Mouse (Mus musculus) neural tube, embryonic 15.5 days (tissue): ENCODE data around the gene Ovca2. TPM values are rescaled to one million over a fixed set of nuclear protein-coding genes. Genes with fewer than 3 reads are reported as not detected.
A peak's percentile ranks its signal among the peaks of the same experiment; 100 is the strongest.

ENCODE experiments used
- ATAC-seq: fragments of 200-750 bp; cut with Nextera tagmentation; 2 replicates; pipeline ENCODE4 v1.8.0; 2017; ENCODE audit warnings: mild to moderate bottlenecking, moderate TSS enrichment, moderate library complexity; ENCODE audit not compliant: low FRiP score
- H3K27ac ChIP-seq: fragments of 300-500 bp; sonication (generic); replicated peaks from 2 replicates; pipeline ENCODE4 v1.5.1; 2015; ENCODE audit warnings: mild to moderate bottlenecking, inconsistent platforms
- H3K27me3 ChIP-seq: fragments of 300-500 bp; sonication (generic); replicated peaks from 2 replicates; pipeline ENCODE4 v1.6.1; 2015; ENCODE audit warnings: inconsistent platforms
- H3K36me3 ChIP-seq: fragments of 300-500 bp; sonication (generic); 2 replicates; pipeline ENCODE4 v1.6.1; 2015; ENCODE audit warnings: inconsistent platforms
- H3K4me1 ChIP-seq: fragments of 300-500 bp; sonication (generic); 2 replicates; pipeline ENCODE4 v1.6.1; 2015; ENCODE audit warnings: inconsistent platforms
- H3K4me2 ChIP-seq: fragments of 300-500 bp; sonication (generic); 2 replicates; pipeline ENCODE4 v1.6.1; 2015; ENCODE audit warnings: inconsistent platforms, mild to moderate bottlenecking, moderate library complexity
- H3K4me3 ChIP-seq: fragments of 300-500 bp; sonication (generic); replicated peaks from 2 replicates; pipeline ENCODE4 v1.5.1; 2015; ENCODE audit warnings: mild to moderate bottlenecking, inconsistent platforms
- H3K9ac ChIP-seq: fragments of 300-500 bp; sonication (generic); replicated peaks from 2 replicates; pipeline ENCODE4 v1.6.1; 2015; ENCODE audit warnings: mild to moderate bottlenecking, inconsistent platforms
- H3K9me3 ChIP-seq: fragments of 300-500 bp; sonication (generic); replicated peaks from 2 replicates; pipeline ENCODE4 v1.6.1; 2016; ENCODE audit warnings: inconsistent platforms
- WGBS: fragments of 180-500 bp; shearing (Covaris S2); methylation state at CpG from one replicate; pipeline ENCODE4 v1.1.7; 2015; ENCODE audit warnings: mixed read lengths; 5-methylcytosine and 5-hydroxymethylcytosine counted together
- polyA plus RNA-seq: library from polyadenylated mRNA; unstranded; fragments of >200 nt; fragmentation: Nextera tagmentation; extraction: Ambion mirVana; gene quantifications from 2 replicates; pipeline ENCODE4 v1.2.1, GENCODE M21; 2015

The Ovca2 gene
- polyA plus RNA-seq, 1 experiment from 2014 or later: 12.6 TPM

DNA sequence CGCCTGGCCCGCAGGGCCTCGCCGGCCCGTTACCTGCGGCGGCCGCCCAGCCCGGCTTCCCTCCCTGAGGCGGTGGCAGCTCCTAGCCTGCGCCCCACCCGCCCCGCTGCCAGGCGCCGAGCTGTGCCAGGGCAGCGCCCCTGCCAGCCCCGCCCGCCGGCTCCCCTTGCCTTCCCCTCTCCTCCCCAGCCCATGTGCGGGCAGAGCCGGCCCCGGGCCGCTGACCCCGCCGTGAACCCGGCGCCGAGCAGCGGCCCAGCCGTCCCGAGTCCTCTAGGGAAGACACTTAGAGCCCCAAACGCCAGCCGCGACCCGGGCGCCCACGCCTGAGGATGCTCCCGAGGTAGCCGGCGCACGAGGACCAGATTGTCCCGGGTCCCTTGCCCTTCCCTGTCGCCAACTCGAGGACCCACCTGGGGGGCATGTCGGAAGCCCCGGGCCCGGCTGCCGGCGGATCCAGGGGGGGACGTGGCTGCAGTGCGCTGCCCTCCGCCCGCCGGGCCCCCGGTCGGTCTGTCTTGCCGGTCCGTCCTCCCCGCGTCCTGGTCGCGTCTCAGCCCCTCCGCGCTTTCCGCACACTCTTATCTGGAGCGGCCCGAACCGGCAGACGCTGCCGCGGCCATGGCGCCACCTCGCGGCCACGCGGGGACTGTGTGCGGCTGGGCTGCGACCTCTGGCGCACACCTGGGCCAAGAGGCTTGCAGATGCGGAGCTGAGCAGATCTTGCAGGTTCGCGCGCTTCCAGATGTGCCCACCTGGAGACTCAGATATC, 9.9 kb downstream of the Ovca2 start:
- H3K4me3 ChIP-seq: peak overlapping the region; percentile 53
- WGBS: under 1% methylated on average over 83 of the region's 83 CpGs
- H3K36me3 ChIP-seq: no peaks in the 10 kb centered on the region
- H3K27me3 ChIP-seq: peaks cover 54% of the 10 kb centered on the region
- peak overlapping the region; percentile 99 for H3K4me2 ChIP-seq
- H3K27ac ChIP-seq: peak overlapping the region; percentile 63
- peaks cover 90% of the 10 kb centered on the region for H3K4me1 ChIP-seq
- no peaks in the 10 kb centered on the region for H3K9me3 ChIP-seq
- H3K9ac ChIP-seq: peak overlapping the region; percentile 61
- ATAC-seq: peak; percentile 16; the same call in 1 of the 2 replicates

DNA sequence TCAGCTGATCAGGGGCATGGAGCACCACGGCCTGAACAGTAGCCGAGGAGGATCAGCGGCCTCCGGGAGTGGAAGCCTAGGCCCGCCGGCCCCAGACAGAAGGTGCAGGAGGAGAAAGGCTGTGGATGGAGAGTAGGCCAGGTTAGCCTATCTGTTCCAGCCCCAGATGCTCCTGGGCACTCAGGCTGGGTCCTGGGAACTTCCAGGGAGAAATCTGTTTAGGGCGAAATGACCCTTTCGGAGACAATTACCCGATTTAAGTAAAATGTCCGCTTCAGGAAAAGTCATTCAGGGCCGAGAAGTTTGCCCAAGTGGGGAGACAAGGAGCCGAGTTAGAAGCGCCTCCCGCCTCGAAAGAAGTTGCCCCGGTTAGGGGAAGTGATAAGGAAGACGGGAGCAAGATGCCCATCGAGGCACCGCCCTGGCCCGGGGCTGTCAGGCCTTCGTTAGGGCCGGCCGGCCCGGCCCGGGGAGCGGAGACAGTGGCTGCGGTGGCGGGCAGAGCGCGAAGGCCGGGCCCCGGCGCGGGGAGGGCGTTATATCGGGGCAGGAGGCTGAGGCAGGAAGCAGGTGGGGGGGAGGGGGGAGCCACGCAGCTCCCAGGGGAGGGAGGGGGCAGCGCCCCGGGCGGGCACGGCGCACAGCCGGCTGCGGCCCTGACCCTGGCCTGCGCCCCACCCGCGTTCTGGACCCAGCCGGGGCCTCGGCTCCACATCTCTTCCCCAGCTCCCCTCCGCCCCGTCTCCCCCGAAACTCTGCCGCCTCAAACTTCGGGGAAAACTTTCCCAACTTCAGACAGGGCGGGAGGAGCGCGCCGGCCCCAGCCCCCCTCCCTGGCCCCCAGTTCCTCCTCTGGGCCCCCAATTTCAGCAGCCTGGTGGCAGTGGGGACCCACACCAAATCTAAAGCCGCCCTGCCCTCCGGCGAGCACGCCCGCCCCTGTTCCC, 10.7 kb downstream of the Ovca2 start:
- Histone ChIP-seq H3K36me3 (peaks cover 7% of the 10 kb centered on the region), H3K9me3 (no peaks in the 10 kb centered on the region), H3K4me1 (peaks cover 84% of the 10 kb centered on the region), H3K27me3 (peaks cover 62% of the 10 kb centered on the region), H3K4me2 (peak overlapping the region; percentile 99), H3K9ac (peak overlapping the region; percentile 61), H3K4me3 (peak overlapping the region; percentile 53), H3K27ac (peak overlapping the region; percentile 63; the same call in 1 of the 2 replicates)
- WGBS: 5% methylated on average over 51 of the region's 63 CpGs
- ATAC-seq: no peak

DNA sequence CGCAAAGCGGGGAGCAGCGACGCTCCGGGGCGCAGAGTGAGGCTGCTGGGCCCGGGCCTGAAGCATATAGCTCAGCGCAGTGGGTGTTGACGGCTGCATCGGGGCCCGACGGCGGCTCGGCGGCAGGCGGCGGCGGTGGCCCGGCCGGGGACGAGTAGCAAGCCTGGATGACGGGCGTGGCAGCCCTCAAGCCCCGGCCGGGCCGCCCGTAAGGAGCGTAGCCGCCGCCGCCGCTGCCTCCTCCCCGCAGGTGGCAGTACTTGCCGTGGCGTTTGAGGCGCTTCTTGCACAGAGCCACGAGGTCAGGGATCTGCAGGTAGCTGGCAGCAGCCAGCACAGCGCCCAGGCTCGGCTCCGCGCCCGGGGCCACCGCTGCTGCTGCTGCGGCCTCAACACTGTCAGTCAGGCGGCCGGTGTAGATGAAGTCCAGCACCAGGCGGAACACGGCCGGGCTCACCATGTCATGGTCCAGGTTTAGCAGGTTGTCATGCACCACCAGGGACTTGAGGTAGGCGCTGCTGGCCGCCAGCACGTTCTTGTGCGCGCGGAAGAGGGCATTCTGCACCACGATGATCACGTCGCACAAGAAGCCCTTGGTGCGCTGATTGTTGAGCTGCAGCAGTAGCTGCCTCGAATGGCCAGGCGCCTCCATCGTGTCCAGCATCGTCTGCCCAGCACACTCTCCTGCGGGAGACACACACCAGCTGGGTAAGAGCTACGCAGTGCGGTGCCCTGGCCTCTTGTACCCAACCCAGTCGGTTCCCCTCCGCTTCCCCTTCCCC, 11.6 kb downstream of the Ovca2 start:
- no peaks in the 10 kb centered on the region for H3K9me3 ChIP-seq
- peaks cover 75% of the 10 kb centered on the region for H3K4me1 ChIP-seq
- no peak for ATAC-seq

DNA sequence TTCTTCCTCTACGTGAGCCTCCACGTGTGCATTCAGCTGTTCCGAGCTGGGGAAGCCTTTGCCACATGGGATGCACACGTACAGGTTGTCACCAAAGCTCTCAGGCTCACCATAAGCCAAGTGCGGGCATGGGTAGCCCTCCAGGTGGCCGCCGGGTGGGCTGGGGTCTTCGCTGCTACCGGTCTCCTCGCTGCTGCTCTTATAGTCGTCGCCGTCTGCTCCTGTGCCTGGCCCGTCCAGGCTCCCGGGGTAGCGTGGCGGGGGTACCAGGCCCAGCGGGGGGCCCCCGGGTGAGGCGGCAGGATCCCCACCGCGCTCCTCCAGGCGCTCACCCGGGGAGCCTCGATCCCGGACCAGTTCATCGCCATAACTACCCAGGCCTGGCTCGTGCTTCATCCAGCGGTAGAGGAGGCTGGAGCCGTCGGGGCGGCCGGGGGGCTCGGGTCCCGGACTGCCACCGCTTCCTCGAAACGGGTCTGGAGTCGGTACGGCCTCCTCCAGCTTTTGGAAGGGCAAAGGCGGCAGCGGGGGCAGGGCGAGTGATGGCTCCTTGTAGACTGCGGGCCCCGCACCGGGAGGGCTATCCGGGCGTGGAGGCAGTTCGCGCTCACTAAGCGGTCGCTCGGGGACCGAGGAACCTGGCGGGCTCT, 12.3 kb downstream of the Ovca2 start:
- peaks cover 68% of the 10 kb centered on the region for H3K4me1 ChIP-seq

More for the DNA sequence above, 11.6 kb downstream of the Ovca2 start:
- Histone ChIP-seq H3K27me3 (peaks cover 71% of the 10 kb centered on the region), H3K4me3 (peak overlapping the region; percentile 53), H3K9ac (peak overlapping the region; percentile 33; the same call in 1 of the 2 replicates), H3K4me2 (peak overlapping the region; percentile 99), H3K36me3 (peaks cover 12% of the 10 kb centered on the region), H3K27ac (0 out of 2 replicates have a peak overlapping the region, but pooled peaks have one; percentile 4)
- WGBS: 5% methylated on average over 56 of the region's 68 CpGs

DNA sequence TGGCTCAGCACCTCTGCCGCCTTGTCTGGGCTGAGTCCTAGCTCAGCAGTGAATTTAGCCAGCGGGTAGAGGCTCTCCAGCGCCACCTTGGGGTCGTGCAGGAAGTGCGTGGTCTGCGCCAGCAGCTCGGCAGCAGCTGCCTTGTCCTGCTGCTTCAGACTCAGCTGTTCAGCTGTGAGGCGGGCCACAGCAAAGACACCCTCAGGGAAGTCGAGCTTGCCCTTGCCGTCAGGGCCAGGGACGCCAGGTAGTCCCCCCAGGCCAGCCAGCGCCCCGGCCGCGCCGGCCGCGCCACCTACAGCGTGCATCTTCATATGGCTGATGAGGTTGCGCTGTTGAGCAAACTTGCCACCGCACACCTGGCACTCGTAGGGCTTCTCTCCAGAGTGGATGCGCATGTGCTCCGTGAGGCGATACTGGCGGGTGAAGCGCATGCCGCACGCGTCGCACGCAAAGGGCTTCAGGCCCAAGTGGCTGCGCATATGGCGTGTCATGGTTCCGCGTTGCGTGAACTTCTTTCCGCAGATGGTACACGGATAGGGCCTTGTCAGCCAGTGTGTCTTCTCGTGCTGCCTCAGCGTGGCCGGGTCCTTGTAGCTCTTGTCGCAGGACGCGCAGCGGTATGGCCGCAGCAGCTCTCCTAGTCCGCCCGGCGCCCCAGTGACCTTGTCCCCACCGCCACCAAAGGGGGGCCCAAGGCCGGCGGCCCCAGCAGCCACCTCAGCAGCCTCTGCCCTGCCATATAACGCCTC, 13.0 kb downstream of the Ovca2 start:
- 4% methylated on average over 54 of the region's 54 CpGs for WGBS
- peaks cover 61% of the 10 kb centered on the region for H3K4me1 ChIP-seq

More for the DNA sequence above, 12.3 kb downstream of the Ovca2 start:
- ATAC-seq: no peak
- H3K4me3 ChIP-seq: peak overlapping the region; percentile 53
- H3K36me3 ChIP-seq: peaks cover 17% of the 10 kb centered on the region
- no peaks in the 10 kb centered on the region for H3K9me3 ChIP-seq
- H3K27ac ChIP-seq: no peak overlapping the region
- 7% methylated on average over 55 of the region's 55 CpGs for WGBS
- peak overlapping the region; percentile 4; the same call in 1 of the 2 replicates for H3K9ac ChIP-seq
- H3K4me2 ChIP-seq: peak overlapping the region; percentile 99
- H3K27me3 ChIP-seq: peaks cover 69% of the 10 kb centered on the region

DNA sequence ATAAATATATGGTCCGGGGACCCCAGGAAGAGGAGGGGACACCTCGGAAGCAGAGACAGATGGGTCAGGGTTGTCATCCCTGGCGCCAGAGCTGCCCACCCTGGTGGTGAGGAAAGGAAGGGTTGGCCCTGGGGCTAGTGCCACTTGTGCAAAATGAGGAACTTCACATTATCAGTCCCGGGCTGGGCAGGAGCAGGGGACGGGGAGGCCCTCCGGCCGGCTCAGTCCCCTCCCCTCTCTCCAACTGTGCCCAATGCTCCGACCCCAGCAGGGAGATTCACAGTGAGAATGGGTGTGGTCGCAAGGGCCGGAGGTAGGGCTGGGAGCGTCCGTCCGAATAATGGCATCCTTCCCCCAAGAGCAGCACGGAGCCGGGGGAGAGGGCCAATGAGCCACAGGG, 13.9 kb downstream of the Ovca2 start:
- peaks cover 19% of the 10 kb centered on the region for H3K36me3 ChIP-seq
- H3K9me3 ChIP-seq: no peaks in the 10 kb centered on the region
- peak overlapping the region; percentile 53 for H3K4me3 ChIP-seq
- H3K27ac ChIP-seq: no peak overlapping the region
- H3K9ac ChIP-seq: no peak overlapping the region
- no peak for ATAC-seq
- WGBS: 13% methylated on average over 15 of the region's 15 CpGs
- H3K4me1 ChIP-seq: peaks cover 52% of the 10 kb centered on the region
- peaks cover 68% of the 10 kb centered on the region for H3K27me3 ChIP-seq
- H3K4me2 ChIP-seq: peak overlapping the region; percentile 99

More for the DNA sequence above, 13.0 kb downstream of the Ovca2 start:
- Histone ChIP-seq H3K27ac (no peak overlapping the region), H3K9me3 (no peaks in the 10 kb centered on the region), H3K4me3 (peak overlapping the region; percentile 53), H3K36me3 (peaks cover 17% of the 10 kb centered on the region), H3K27me3 (peaks cover 68% of the 10 kb centered on the region), H3K9ac (peak overlapping the region; percentile 4; the same call in 1 of the 2 replicates), H3K4me2 (peak overlapping the region; percentile 99)
- ATAC-seq: no peak

DNA sequence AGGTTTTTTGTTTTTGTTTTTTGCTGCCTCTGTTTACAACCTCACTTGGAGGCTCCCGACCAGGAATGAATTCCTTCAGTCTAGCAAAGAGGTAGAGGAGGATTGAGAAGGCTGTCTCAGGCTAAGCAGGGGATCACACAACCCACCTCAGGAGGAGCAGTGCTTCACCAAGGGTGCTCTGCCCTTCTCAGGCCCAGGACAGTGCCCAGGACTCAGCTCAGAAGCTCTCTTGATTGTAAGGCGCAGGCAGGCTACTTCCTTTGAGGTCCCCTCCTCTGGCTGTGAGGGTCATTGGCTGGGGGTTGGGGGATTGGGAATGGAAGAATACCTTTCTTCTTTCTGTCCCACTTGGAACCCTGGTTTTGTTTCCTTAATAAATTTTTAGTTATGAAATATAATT, 14.6 kb downstream of the Ovca2 start:
- Histone ChIP-seq H3K9ac (no peak overlapping the region), H3K27me3 (peaks cover 68% of the 10 kb centered on the region)
- 71% methylated on average over 2 of the region's 2 CpGs for WGBS

DNA sequence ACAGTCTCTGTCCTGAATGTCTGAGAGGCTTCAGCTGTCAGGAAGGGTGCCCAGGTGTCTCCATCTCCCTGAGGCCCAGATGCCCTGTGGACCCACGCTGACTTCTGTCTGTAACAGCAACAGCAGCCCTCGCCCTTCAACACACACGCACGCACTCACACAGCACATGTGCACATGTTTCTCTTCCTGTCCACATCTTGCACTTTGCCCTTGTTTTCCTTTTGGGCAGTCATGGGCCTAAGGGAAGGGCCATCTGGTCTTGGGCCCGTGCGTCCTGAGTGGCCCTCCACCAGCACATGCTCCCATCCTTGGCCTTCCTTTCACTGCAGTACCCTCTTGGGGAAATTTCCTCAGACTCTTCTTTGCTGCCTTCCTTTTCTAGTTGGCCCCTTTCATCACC, 15.3 kb downstream of the Ovca2 start:
- Histone ChIP-seq H3K4me2 (no peak overlapping the region), H3K9ac (no peak overlapping the region), H3K36me3 (peaks cover 25% of the 10 kb centered on the region), H3K4me3 (no peak overlapping the region), H3K27me3 (peaks cover 63% of the 10 kb centered on the region), H3K9me3 (no peaks in the 10 kb centered on the region), H3K4me1 (peaks cover 39% of the 10 kb centered on the region), H3K27ac (no peak overlapping the region)
- 95% methylated on average over 6 of the region's 6 CpGs for WGBS
- no peak for ATAC-seq

More for the DNA sequence above, 14.6 kb downstream of the Ovca2 start:
- Histone ChIP-seq H3K9me3 (no peaks in the 10 kb centered on the region), H3K36me3 (peaks cover 22% of the 10 kb centered on the region), H3K27ac (no peak overlapping the region), H3K4me3 (no peak overlapping the region), H3K4me1 (peaks cover 45% of the 10 kb centered on the region), H3K4me2 (no peak overlapping the region)
- no peak for ATAC-seq

DNA sequence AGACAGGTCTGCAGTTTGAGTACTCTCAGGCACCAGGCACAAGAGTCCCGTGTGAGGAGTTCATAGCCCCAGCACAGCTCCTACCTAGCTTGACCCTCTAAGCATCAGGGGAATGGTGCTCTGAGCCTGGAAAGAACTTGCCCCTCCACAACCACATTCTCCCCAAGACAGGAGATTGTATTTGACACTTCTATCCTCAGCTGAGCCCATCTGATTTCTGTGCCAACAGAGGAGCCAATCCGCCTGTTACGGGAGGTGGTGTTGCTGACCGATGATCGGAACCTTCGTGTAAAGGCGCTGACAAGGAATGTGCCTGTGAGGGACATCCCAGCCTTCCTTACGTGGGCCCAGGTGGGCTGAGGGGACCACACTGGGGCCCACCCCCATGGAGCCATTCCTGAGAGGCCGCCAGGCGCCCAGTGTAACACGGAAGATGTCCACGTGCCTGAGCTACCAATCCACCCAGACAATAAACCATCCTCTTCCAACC, 16.0 kb downstream of the Ovca2 start:
- Histone ChIP-seq H3K9me3 (no peaks in the 10 kb centered on the region), H3K9ac (no peak overlapping the region), H3K36me3 (peaks cover 27% of the 10 kb centered on the region), H3K4me3 (no peak overlapping the region), H3K27me3 (peaks cover 57% of the 10 kb centered on the region), H3K4me2 (no peak overlapping the region), H3K27ac (no peak overlapping the region), H3K4me1 (peaks cover 32% of the 10 kb centered on the region)
- 90% methylated on average over 12 of the region's 12 CpGs for WGBS
- ATAC-seq: no peak

DNA sequence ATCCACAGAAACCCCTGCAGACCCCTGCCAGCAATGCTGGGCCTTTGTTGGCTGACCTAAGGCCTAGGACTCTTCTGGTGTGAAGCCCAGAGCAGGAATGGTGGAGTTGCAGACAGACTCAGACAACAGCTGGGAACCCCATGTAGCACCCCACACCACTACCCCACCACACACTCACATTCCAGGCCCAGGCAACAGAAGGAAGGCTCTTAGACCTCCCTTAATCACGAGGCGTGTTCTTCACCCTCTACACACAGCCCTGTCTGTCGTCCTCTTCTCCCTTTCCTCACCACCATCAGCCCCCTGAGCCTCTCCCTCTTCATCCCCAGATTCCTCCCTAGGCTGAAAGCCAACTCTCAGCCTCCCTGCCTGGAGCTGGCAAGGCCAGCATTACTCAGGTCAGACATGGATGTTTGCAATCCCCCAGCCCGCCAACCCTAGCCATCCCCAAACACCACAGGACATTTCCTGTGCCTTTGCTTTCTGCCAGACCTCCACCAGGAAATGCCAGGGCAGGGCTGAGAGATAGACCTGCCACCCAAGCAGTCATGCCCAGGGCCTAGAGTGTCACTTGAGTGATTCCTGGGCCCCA, 17.1 kb downstream of the Ovca2 start:
- Histone ChIP-seq H3K4me2 (no peak overlapping the region), H3K27me3 (peaks cover 45% of the 10 kb centered on the region)
- 76% methylated on average over 4 of the region's 4 CpGs for WGBS

More for the DNA sequence above, 17.1 kb downstream of the Ovca2 start:
- Histone ChIP-seq H3K4me1 (peaks cover 21% of the 10 kb centered on the region), H3K9ac (no peak overlapping the region), H3K9me3 (no peaks in the 10 kb centered on the region), H3K36me3 (peaks cover 32% of the 10 kb centered on the region), H3K27ac (no peak overlapping the region), H3K4me3 (no peak overlapping the region)
- ATAC-seq: no peak
